Mouse (Mus musculus) olfactory bulb, adult 2 months (tissue): ENCODE data around the gene Bhmt.

ENCODE experiments used
- CTCF ChIP-seq: fragments of 200-500 bp; IDR thresholded peaks from 2 replicates; pipeline ENCODE4 v1.5.1; 2012; ENCODE audit warnings: low read depth, mild to moderate bottlenecking, low read length, moderate library complexity; ENCODE audit not compliant: insufficient read depth
- POLR2A ChIP-seq: fragments of 200-500 bp; IDR thresholded peaks from 2 replicates; pipeline ENCODE4 v1.6.1; 2012; ENCODE audit warnings: mild to moderate bottlenecking, low read depth, low read length, moderate library complexity; ENCODE audit not compliant: insufficient read depth

GRCm38 (mm10) chr13:93648387-93649130 is 10.8 kb upstream of the Bhmt start:
- TF ChIP-seq CTCF (no peak), POLR2A (no peak)
